Mouse (Mus musculus): Measurements from ENCODE around the gene Vmn2r87. TPM values are rescaled to one million over a fixed set of nuclear protein-coding genes. Genes with fewer than 3 reads are reported as not detected.
A peak's percentile ranks its signal among the peaks of the same experiment; 100 is the strongest.
"Not testable (repeated sequence)": the region's sequence is repeated elsewhere in the genome, so short reads cannot be mapped to it uniquely, and the experiment has no call there.

Vmn2r87 gene
- not detected in 2 replicates for polyA plus RNA-seq (2015; fragmentation: Nextera tagmentation; extraction: Ambion mirVana)

GRCm38 (mm10) chr10:130497296-130497695 is at the start of gene Vmn2r87:
Vmn2r87 (minus strand) TSS chr10:130497396.
- no peak for ATAC-seq (replicated peaks; ENCODE audit: low FRiP score, low read depth)
- Histone ChIP-seq H3K9me3 (replicated peaks; ENCODE audit: low read length) (no peaks in the 10 kb centered on the region), H3K9ac (ENCODE audit: low read depth, low read length) (no peak within 1 kb of the TSS), H3K36me3 (ENCODE audit: insufficient read depth, low read length) (no peaks in the 10 kb centered on the region), H3K4me3 (replicated peaks; ENCODE audit: low read depth, low read length) (no peak within 1 kb of the TSS), H3K27me3 (ENCODE audit: insufficient read depth, low read length) (no peaks in the 10 kb centered on the region), H3K27ac (no peak within 1 kb of the TSS), H3K4me1 (replicated peaks; ENCODE audit: insufficient read depth, low read length) (no peaks in the 10 kb centered on the region), H3K4me2 (ENCODE audit: low read length) (no peak within 1 kb of the TSS)
- DNase-seq (ENCODE audit: low spot score), result no peak
- no peak for TF ChIP-seq CTCF (IDR thresholded peaks at IDR 0.05; ENCODE audit: low read depth)

DNA sequence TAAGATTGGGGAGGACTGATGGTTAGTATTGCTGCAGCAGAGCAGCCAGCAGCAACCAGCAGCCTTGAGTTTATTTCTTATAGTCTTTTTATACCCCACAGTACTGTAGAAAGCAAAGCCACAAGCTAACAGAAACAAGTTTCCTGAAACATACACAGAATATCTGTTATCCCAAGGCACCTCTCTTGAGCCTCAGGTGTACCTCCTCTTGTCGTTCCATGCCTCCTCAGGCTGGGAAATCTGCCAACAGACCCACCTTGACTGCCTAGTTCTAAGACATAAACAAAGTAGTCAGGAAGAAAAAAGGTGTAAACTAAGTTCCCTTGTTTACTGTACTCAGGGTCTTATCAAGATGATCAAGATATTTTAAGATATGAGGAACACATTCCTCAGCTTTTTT is 47.1 kb upstream of the Vmn2r87 start:
- H3K27ac ChIP-seq, result not testable (repeated sequence)

DNA sequence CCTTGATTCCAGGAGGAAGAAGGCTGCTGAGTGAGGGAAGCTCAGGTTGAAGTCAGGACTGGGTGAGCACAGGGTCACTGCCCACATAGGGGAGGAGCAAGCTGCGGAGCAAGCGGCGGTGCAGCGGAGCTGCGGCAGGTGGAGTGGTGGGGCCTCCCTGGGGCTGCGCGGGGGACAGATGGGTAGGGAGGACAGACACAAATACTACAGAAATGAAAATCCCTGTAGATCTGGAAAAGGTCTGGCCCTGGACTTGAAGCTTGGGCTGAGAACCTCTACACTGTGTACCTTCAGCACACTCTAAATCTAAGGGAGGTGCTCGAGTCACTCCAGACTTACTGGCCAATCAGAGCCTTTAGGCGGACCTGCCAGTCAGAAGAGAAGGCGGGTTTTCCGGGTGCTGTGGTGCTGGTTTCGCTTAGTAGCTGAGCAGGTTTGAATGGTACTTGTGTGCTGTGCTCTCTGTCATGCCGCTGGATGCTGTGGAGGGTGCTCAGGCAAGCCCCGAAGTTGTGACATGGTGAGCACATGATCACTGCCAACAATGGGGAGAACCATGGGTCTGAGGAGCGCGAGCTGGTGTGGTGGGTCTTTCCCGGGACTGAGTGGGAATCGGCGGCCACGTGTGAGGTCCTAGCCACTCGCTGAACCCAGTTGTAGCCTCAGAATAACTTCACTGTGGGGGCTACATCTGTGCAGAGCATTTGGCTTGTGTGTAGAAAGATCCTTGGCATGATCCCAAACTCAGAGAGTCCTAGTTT is 44.9 kb upstream of the Vmn2r87 start:
- DNase-seq (ENCODE audit: low spot score) (peak; percentile 67), ATAC-seq (replicated peaks; ENCODE audit: low FRiP score, low read depth) (peak; percentile 98)
- Histone ChIP-seq H3K9ac (ENCODE audit: low read depth, low read length) (peak overlapping the region; percentile 54; the same call in 1 of the 2 replicates), H3K4me2 (ENCODE audit: low read length) (peak overlapping the region; percentile 68), H3K4me3 (replicated peaks; ENCODE audit: low read depth, low read length) (peak overlapping the region; percentile 44)
- under 1% methylated on average over 20 of the region's 21 CpGs for WGBS
- not testable (repeated sequence) for H3K27ac ChIP-seq; H3K36me3 ChIP-seq (ENCODE audit: insufficient read depth, low read length); H3K9me3 ChIP-seq (replicated peaks; ENCODE audit: low read length); H3K4me1 ChIP-seq (replicated peaks; ENCODE audit: insufficient read depth, low read length); H3K27me3 ChIP-seq (ENCODE audit: insufficient read depth, low read length)

More for the DNA sequence above, 47.1 kb upstream of the Vmn2r87 start:
- not testable (repeated sequence) for DNase-seq (ENCODE audit: low spot score); ATAC-seq (replicated peaks; ENCODE audit: low FRiP score, low read depth); H3K9me3 ChIP-seq (replicated peaks; ENCODE audit: low read length); H3K9ac ChIP-seq (ENCODE audit: low read depth, low read length); H3K36me3 ChIP-seq (ENCODE audit: insufficient read depth, low read length); H3K4me3 ChIP-seq (replicated peaks; ENCODE audit: low read depth, low read length); H3K4me1 ChIP-seq (replicated peaks; ENCODE audit: insufficient read depth, low read length); H3K4me2 ChIP-seq (ENCODE audit: low read length); H3K27me3 ChIP-seq (ENCODE audit: insufficient read depth, low read length)
- 54% methylated on average over 1 of the region's 1 CpGs for WGBS

GRCm38 (mm10) chr10:130536101-130536500 is 38.9 kb upstream of the Vmn2r87 start:
- WGBS, result 74% methylated on average over 3 of the region's 3 CpGs
- Histone ChIP-seq H3K27ac (no peak overlapping the region), H3K36me3 (ENCODE audit: insufficient read depth, low read length) (no peaks in the 10 kb centered on the region), H3K9me3 (replicated peaks; ENCODE audit: low read length) (no peaks in the 10 kb centered on the region), H3K4me1 (replicated peaks; ENCODE audit: insufficient read depth, low read length) (no peaks in the 10 kb centered on the region), H3K4me2 (ENCODE audit: low read length) (no peak overlapping the region), H3K9ac (ENCODE audit: low read depth, low read length) (no peak overlapping the region), H3K4me3 (replicated peaks; ENCODE audit: low read depth, low read length) (no peak overlapping the region), H3K27me3 (ENCODE audit: insufficient read depth, low read length) (no peaks in the 10 kb centered on the region)
- peak; percentile 23; the same call in 1 of the 2 replicates for TF ChIP-seq CTCF (IDR thresholded peaks at IDR 0.05; ENCODE audit: low read depth)
- DNase-seq (ENCODE audit: low spot score) (peak; percentile 26), ATAC-seq (replicated peaks; ENCODE audit: low FRiP score, low read depth) (no peak)

GRCm38 (mm10) chr10:130527926-130528325 is 30.7 kb upstream of the Vmn2r87 start:
- ATAC-seq (replicated peaks; ENCODE audit: low FRiP score, low read depth) (no peak), DNase-seq (ENCODE audit: low spot score) (no peak)
- no peak overlapping the region for H3K27ac ChIP-seq
- no peak overlapping the region for H3K9ac ChIP-seq (ENCODE audit: low read depth, low read length)
- no peaks in the 10 kb centered on the region for H3K27me3 ChIP-seq (ENCODE audit: insufficient read depth, low read length)
- TF ChIP-seq CTCF (IDR thresholded peaks at IDR 0.05; ENCODE audit: low read depth), result no peak
- H3K4me1 ChIP-seq (replicated peaks; ENCODE audit: insufficient read depth, low read length), result no peaks in the 10 kb centered on the region
- H3K9me3 ChIP-seq (replicated peaks; ENCODE audit: low read length), result no peaks in the 10 kb centered on the region
- 46% methylated on average over 10 of the region's 10 CpGs for WGBS
- no peaks in the 10 kb centered on the region for H3K36me3 ChIP-seq (ENCODE audit: insufficient read depth, low read length)
- no peak overlapping the region for H3K4me2 ChIP-seq (ENCODE audit: low read length)
- no peak overlapping the region for H3K4me3 ChIP-seq (replicated peaks; ENCODE audit: low read depth, low read length)

GRCm38 (mm10) chr10:130470311-130470760 is 26.9 kb downstream of the Vmn2r87 start:
- 3% methylated on average over 36 of the region's 36 CpGs for WGBS
- DNase-seq (ENCODE audit: low spot score) (peak; percentile 58), ATAC-seq (replicated peaks; ENCODE audit: low FRiP score, low read depth) (peak; percentile 91)

DNA sequence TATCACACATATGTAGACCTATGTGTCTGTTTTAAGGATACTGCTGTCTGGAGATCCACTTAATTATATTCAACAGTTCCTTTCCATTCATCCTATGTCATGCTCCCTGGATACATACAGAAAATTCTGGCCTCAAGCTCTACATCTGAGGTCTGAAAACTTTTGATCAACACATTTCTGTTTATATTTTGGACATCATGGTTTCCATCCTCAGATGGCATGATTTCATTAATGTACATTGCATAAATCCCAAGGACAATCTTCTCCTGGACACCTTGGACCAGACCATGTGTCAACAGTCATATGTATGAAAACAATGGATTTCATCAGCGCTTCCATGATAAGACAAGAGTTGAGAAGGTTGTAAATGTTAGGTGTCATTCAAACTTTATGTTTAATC is 41.2 kb downstream of the Vmn2r87 start, which contains the start of gene Vmn2r86:
TSS of gene Vmn2r86 (minus strand) at position 101 of the 400 bp plus-strand sequence.
- not testable (repeated sequence) for DNase-seq (ENCODE audit: low spot score); H3K9ac ChIP-seq (ENCODE audit: low read depth, low read length); H3K36me3 ChIP-seq (ENCODE audit: insufficient read depth, low read length); ATAC-seq (replicated peaks; ENCODE audit: low FRiP score, low read depth); H3K27ac ChIP-seq; H3K27me3 ChIP-seq (ENCODE audit: insufficient read depth, low read length); H3K4me3 ChIP-seq (replicated peaks; ENCODE audit: low read depth, low read length); H3K4me2 ChIP-seq (ENCODE audit: low read length); H3K9me3 ChIP-seq (replicated peaks; ENCODE audit: low read length); H3K4me1 ChIP-seq (replicated peaks; ENCODE audit: insufficient read depth, low read length)
- 91% methylated on average over 1 of the region's 1 CpGs for WGBS

More at GRCm38 (mm10) chr10:130470311-130470760, 26.9 kb downstream of the Vmn2r87 start:
- H3K4me1 ChIP-seq (replicated peaks; ENCODE audit: insufficient read depth, low read length), result no peaks in the 10 kb centered on the region
- H3K9ac ChIP-seq (ENCODE audit: low read depth, low read length), result 0 out of 2 replicates have a peak overlapping the region, but pooled peaks have one; percentile 49
- H3K9me3 ChIP-seq (replicated peaks; ENCODE audit: low read length), result no peaks in the 10 kb centered on the region
- no peaks in the 10 kb centered on the region for H3K36me3 ChIP-seq (ENCODE audit: insufficient read depth, low read length)
- H3K4me3 ChIP-seq (replicated peaks; ENCODE audit: low read depth, low read length), result peak overlapping the region; percentile 38
- TF ChIP-seq CTCF (IDR thresholded peaks at IDR 0.05; ENCODE audit: low read depth), result no peak
- peak overlapping the region; percentile 76 for H3K4me2 ChIP-seq (ENCODE audit: low read length)
- H3K27ac ChIP-seq, result no peak overlapping the region
- H3K27me3 ChIP-seq (ENCODE audit: insufficient read depth, low read length), result no peaks in the 10 kb centered on the region
